In the genomic region with DNA sequence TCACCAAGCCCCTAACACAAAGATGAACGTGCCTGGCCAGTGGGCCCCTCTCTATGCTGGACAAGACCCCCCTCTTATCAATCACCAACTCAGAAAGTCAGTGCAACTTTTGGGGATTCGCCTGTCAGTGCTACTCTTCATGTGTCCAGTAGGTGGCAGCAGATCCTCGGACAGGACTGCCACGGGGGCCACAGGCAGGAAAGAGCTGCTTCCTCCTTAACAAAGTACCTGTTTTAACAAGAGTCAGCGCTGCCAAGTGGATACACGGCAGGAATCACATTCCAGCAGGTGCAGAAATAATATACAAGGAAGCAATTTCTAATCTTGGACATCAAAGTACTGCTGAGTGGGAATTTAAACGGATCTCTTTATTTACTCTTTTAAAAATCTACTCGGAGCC, we compare ENCODE assay signal across 10 mouse cellular contexts.
DNase-seq lines count a peak whose midpoint lies in the region; ATAC-seq lines count a peak whose summit lies in the region.
"Had no signal": no experiment of that assay in that cellular context is flagged by ENCODE, and none has a peak within 500 bp of the region (broad histone marks: within the 10 kb centered on the region; RNA-seq: fewer than 3 reads in every experiment).

No protein-coding gene starts in this region.

- no peak for ATAC-seq in kidney, embryonic 14.5 days (ENCODE audit: low FRiP score, low TSS enrichment)
- ATAC-seq in forebrain, embryonic 11.5 days (replicated peaks; ENCODE audit: low FRiP score), result no peak
- ATAC-seq in monocyte, adult 5-6 weeks (replicated peaks; ENCODE audit: insufficient number of reproducible peaks, low FRiP score, low TSS enrichment, poor library complexity, severe bottlenecking), result peak; percentile 61
- ATAC-seq in stomach, embryonic 14.5 days (ENCODE audit: insufficient number of reproducible peaks, insufficient read depth, low FRiP score, low read depth), result peak; percentile 61; the same call in 1 of the 2 replicates

- H3K9ac ChIP-seq in kidney, embryonic 14.5 days (ENCODE audit: low read depth, low read length), result no peak overlapping the region
- H3K9ac ChIP-seq in forebrain, embryonic 11.5 days (ENCODE audit: low read length), result no peak overlapping the region
- H3K9ac ChIP-seq in stomach, embryonic 14.5 days (replicated peaks; ENCODE audit: low read depth, low read length), result no peak overlapping the region
- H3K9ac ChIP-seq: embryonic facial prominence, embryonic 12.5 days; neural tube, embryonic 12.5 days had no signal

- H3K4me2 ChIP-seq in kidney, embryonic 14.5 days (replicated peaks; ENCODE audit: low read depth, low read length), result no peak overlapping the region
- no peak overlapping the region for H3K4me2 ChIP-seq in forebrain, embryonic 11.5 days (ENCODE audit: low read depth, low read length, severe bottlenecking)
- no peak overlapping the region for H3K4me2 ChIP-seq in stomach, embryonic 14.5 days (replicated peaks; ENCODE audit: low read depth, low read length)
- H3K4me2 ChIP-seq: embryonic facial prominence, embryonic 12.5 days; neural tube, embryonic 12.5 days had no signal

- H3K27me3 ChIP-seq in kidney, embryonic 14.5 days (ENCODE audit: control insufficient read depth, insufficient read depth, low read length), result no peaks in the 10 kb centered on the region
- no peaks in the 10 kb centered on the region for H3K27me3 ChIP-seq in forebrain, embryonic 11.5 days (ENCODE audit: control insufficient read depth, insufficient read depth, low read length)
- H3K27me3 ChIP-seq in limb, embryonic 10.5 days (ENCODE audit: low read depth, poor library complexity, severe bottlenecking), result peaks cover 54% of the 10 kb centered on the region
- H3K27me3 ChIP-seq in stomach, embryonic 14.5 days (ENCODE audit: control insufficient read depth, insufficient read depth, low read length), result no peaks in the 10 kb centered on the region
- H3K27me3 ChIP-seq: neural tube, embryonic 12.5 days had no signal

- no peak overlapping the region for H3K27ac ChIP-seq in kidney, embryonic 14.5 days (ENCODE audit: low read depth, low read length)
- H3K27ac ChIP-seq in forebrain, embryonic 11.5 days (ENCODE audit: low read depth, low read length), result no peak overlapping the region
- no peak overlapping the region for H3K27ac ChIP-seq in limb, embryonic 10.5 days
- no peak overlapping the region for H3K27ac ChIP-seq in stomach, embryonic 14.5 days (ENCODE audit: low read length)
- H3K27ac ChIP-seq: embryonic facial prominence, embryonic 12.5 days; neural tube, embryonic 12.5 days had no signal

- DNase-seq in kidney, adult 11 months, result peak; percentile 25
- peak; percentile 70 for DNase-seq in brain, adult 2 months (ENCODE audit: low read depth, low spot score)
- peak; percentile 80 for DNase-seq in forebrain, embryonic 11.5 days (ENCODE audit: low spot score)
- DNase-seq in induced T-regulatory cell, adult 2 months (ENCODE audit: low read depth), result peak; percentile 74
- peak; percentile 84 for DNase-seq in limb, embryonic 10.5 days (ENCODE audit: low spot score)

- H3K9me3 ChIP-seq in kidney, embryonic 14.5 days (ENCODE audit: control insufficient read depth, low read length), result no peaks in the 10 kb centered on the region
- H3K9me3 ChIP-seq in forebrain, embryonic 11.5 days (ENCODE audit: control insufficient read depth, low read length), result no peaks in the 10 kb centered on the region
- no peaks in the 10 kb centered on the region for H3K9me3 ChIP-seq in limb, embryonic 10.5 days (replicated peaks)
- no peaks in the 10 kb centered on the region for H3K9me3 ChIP-seq in stomach, embryonic 14.5 days (ENCODE audit: control insufficient read depth, low read depth, low read length)
- H3K9me3 ChIP-seq: embryonic facial prominence, embryonic 12.5 days; neural tube, embryonic 12.5 days had no signal

- WGBS in kidney, embryonic 14.5 days, result 14% methylated on average over 8 of the region's 8 CpGs
- 18% methylated on average over 8 of the region's 8 CpGs for WGBS in forebrain, embryonic 11.5 days
- WGBS in limb, embryonic 10.5 days, result 18% methylated on average over 8 of the region's 8 CpGs
- 5% methylated on average over 8 of the region's 8 CpGs for WGBS in stomach, embryonic 14.5 days

- H3K4me1 ChIP-seq in kidney, embryonic 14.5 days (ENCODE audit: control insufficient read depth, insufficient read depth, low read length), result no peaks in the 10 kb centered on the region
- H3K4me1 ChIP-seq in forebrain, embryonic 11.5 days (replicated peaks; ENCODE audit: control insufficient read depth, insufficient read depth, low read length), result no peaks in the 10 kb centered on the region
- peaks cover 12% of the 10 kb centered on the region; the same call in 1 of the 2 replicates for H3K4me1 ChIP-seq in limb, embryonic 10.5 days
- no peaks in the 10 kb centered on the region for H3K4me1 ChIP-seq in stomach, embryonic 14.5 days (ENCODE audit: control insufficient read depth, insufficient read depth, low read length)
- H3K4me1 ChIP-seq: embryonic facial prominence, embryonic 12.5 days; neural tube, embryonic 12.5 days had no signal

- no peaks in the 10 kb centered on the region for H3K36me3 ChIP-seq in kidney, embryonic 14.5 days (ENCODE audit: control insufficient read depth, insufficient read depth, low read length)
- no peaks in the 10 kb centered on the region for H3K36me3 ChIP-seq in forebrain, embryonic 11.5 days (ENCODE audit: control insufficient read depth, insufficient read depth, low read length)
- no peaks in the 10 kb centered on the region for H3K36me3 ChIP-seq in limb, embryonic 10.5 days
- no peaks in the 10 kb centered on the region for H3K36me3 ChIP-seq in stomach, embryonic 14.5 days (ENCODE audit: control insufficient read depth, insufficient read depth, low read length)
- H3K36me3 ChIP-seq: embryonic facial prominence, embryonic 12.5 days; neural tube, embryonic 12.5 days had no signal

- H3K4me3 ChIP-seq in kidney, embryonic 14.5 days (ENCODE audit: low read length), result no peak overlapping the region
- no peak overlapping the region for H3K4me3 ChIP-seq in forebrain, embryonic 11.5 days (ENCODE audit: low read depth, low read length)
- no peak overlapping the region for H3K4me3 ChIP-seq in limb, embryonic 10.5 days
- H3K4me3 ChIP-seq in stomach, embryonic 14.5 days (ENCODE audit: low read depth, low read length), result no peak overlapping the region
- H3K4me3 ChIP-seq: embryonic facial prominence, embryonic 12.5 days; neural tube, embryonic 12.5 days had no signal

Comparison
In these comparisons a context has a peak if more than half of its experiments do, and no peak if none do; other contexts are left out.
1. DNase-seq: peak in every context shown above with its lines; median percentile 84 in limb, embryonic 10.5 days; 80 in forebrain, embryonic 11.5 days; 74 in induced T-regulatory cell, adult 2 months; 70 in brain, adult 2 months; 25 in kidney, adult 11 months.
2. ATAC-seq: peak in monocyte, adult 5-6 weeks (single experiment) and stomach, embryonic 14.5 days (single experiment); none in kidney, embryonic 14.5 days (single experiment) and forebrain, embryonic 11.5 days (single experiment).